Mouse (Mus musculus) testis, adult 2 months (tissue): Measurements from ENCODE around the gene Gnpat.

Source experiments
- CTCF ChIP-seq: fragments of 200-500 bp; IDR thresholded peaks from 2 replicates; pipeline ENCODE4 v1.5.1; 2012; ENCODE audit warnings: low read depth, mild to moderate bottlenecking, inconsistent platforms, low read length, moderate library complexity; ENCODE audit not compliant: control insufficient read depth, insufficient read depth, insufficient replicate concordance
- POLR2A ChIP-seq: fragments of 200-500 bp; IDR thresholded peaks from 2 replicates; pipeline ENCODE4 v1.6.1; 2012; ENCODE audit warnings: low read depth, mild to moderate bottlenecking, inconsistent platforms, low read length, moderate library complexity; ENCODE audit not compliant: control insufficient read depth

GRCm38 (mm10) chr8:124923971-124924652, 61.3 kb downstream of the Gnpat start:
- TF ChIP-seq POLR2A (no peak), CTCF (no peak)
